Comparison of ENCODE assay signal across 7 mouse cellular contexts in genomic region chr15:79741173-79741858, GRCm38 (mm10). TPM values are rescaled to one million over a fixed set of nuclear protein-coding genes. Genes with fewer than 3 reads are reported as not detected.
A peak's percentile ranks its signal among the peaks of the same experiment; 100 is the strongest.
DNase-seq lines count a peak whose midpoint lies in the region; ATAC-seq and TF ChIP-seq lines count a peak whose summit lies in the region.

No protein-coding gene starts in this region.

- 23% methylated on average over 14 of the region's 14 CpGs for WGBS in embryonic facial prominence, embryonic 14.5 days
- WGBS in hindbrain, embryonic 10.5 days = 46% methylated on average over 14 of the region's 14 CpGs
- under 1% methylated on average over 14 of the region's 14 CpGs for WGBS in lung, adult 2 months
- 7% methylated on average over 14 of the region's 14 CpGs for WGBS in olfactory bulb, adult 2 months

- peak overlapping the region; percentile 24 for H3K27ac ChIP-seq in embryonic facial prominence, embryonic 14.5 days (replicated peaks; ENCODE audit: low read depth, low read length)
- peak overlapping the region; percentile 97 for H3K27ac ChIP-seq in hindbrain, embryonic 10.5 days
- peak overlapping the region; percentile 18 for H3K27ac ChIP-seq in olfactory bulb, adult 2 months (ENCODE audit: insufficient read depth, low read depth, low read length)

- peak overlapping the region; percentile 70 for H3K4me2 ChIP-seq in embryonic facial prominence, embryonic 14.5 days (ENCODE audit: low read depth, low read length)

- no peak for TF ChIP-seq POLR2A in lung, adult 2 months (IDR thresholded peaks at IDR 0.05; ENCODE audit: borderline replicate concordance, extremely low read depth, low read depth, low read length)
- no peak for TF ChIP-seq POLR2A in olfactory bulb, adult 2 months (IDR thresholded peaks at IDR 0.05; ENCODE audit: insufficient read depth, low read depth, low read length)

- peak; percentile 82 for DNase-seq in 3T3-L1 (ENCODE audit: low read depth, low spot score)
- peak; percentile 65 to 71 for DNase-seq in B cell, adult 2 months
- DNase-seq in embryonic facial prominence, embryonic 14.5 days (ENCODE audit: low spot score) = no peak
- DNase-seq in hindbrain, embryonic 10.5 days (ENCODE audit: low spot score) = no peak
- peak; percentile 41 for DNase-seq in lung, adult 2 months
- no peak for DNase-seq in layer of hippocampus, adult 9-11 months

- H3K4me1 ChIP-seq in embryonic facial prominence, embryonic 14.5 days (ENCODE audit: control insufficient read depth, insufficient read depth, low read length) = peaks cover 9% of the 10 kb centered on the region
- peaks cover 38% of the 10 kb centered on the region for H3K4me1 ChIP-seq in hindbrain, embryonic 10.5 days (replicated peaks)
- peaks cover 13% of the 10 kb centered on the region for H3K4me1 ChIP-seq in lung, adult 2 months (ENCODE audit: control insufficient read depth, insufficient read depth, low read length)
- peaks cover 28% of the 10 kb centered on the region for H3K4me1 ChIP-seq in olfactory bulb, adult 2 months (ENCODE audit: control insufficient read depth, insufficient read depth, low read length)

- peaks cover 27% of the 10 kb centered on the region for H3K36me3 ChIP-seq in embryonic facial prominence, embryonic 14.5 days (ENCODE audit: control insufficient read depth, insufficient read depth, low read length)
- H3K36me3 ChIP-seq in hindbrain, embryonic 10.5 days = peaks cover 35% of the 10 kb centered on the region

- no peak for ATAC-seq in embryonic facial prominence, embryonic 14.5 days (ENCODE audit: low read depth)

- no peak for TF ChIP-seq CTCF in lung, adult 2 months (IDR thresholded peaks at IDR 0.05; ENCODE audit: insufficient read depth, low read length)
- TF ChIP-seq CTCF in olfactory bulb, adult 2 months (IDR thresholded peaks at IDR 0.05; ENCODE audit: insufficient read depth, low read depth, low read length) = no peak

- H3K9ac ChIP-seq in embryonic facial prominence, embryonic 14.5 days (ENCODE audit: low read depth, low read length) = peak overlapping the region; percentile 91

- no peaks in the 10 kb centered on the region for H3K9me3 ChIP-seq in embryonic facial prominence, embryonic 14.5 days (ENCODE audit: control insufficient read depth, low read length)
- H3K9me3 ChIP-seq in hindbrain, embryonic 10.5 days = 0 out of 2 replicates have a peak, but pooled peaks cover 4% of the 10 kb centered on the region

- peak overlapping the region; percentile 97 for H3K4me3 ChIP-seq in embryonic facial prominence, embryonic 14.5 days (ENCODE audit: low read depth, low read length)
- H3K4me3 ChIP-seq in hindbrain, embryonic 10.5 days = peak overlapping the region; percentile 96
- peak overlapping the region; percentile 70 for H3K4me3 ChIP-seq in lung, adult 2 months (replicated peaks; ENCODE audit: extremely low read depth, low read depth, low read length)
- H3K4me3 ChIP-seq in olfactory bulb, adult 2 months (ENCODE audit: insufficient read depth, low read depth, low read length) = peak overlapping the region; percentile 75

- H3K27me3 ChIP-seq in embryonic facial prominence, embryonic 14.5 days (replicated peaks; ENCODE audit: control insufficient read depth, insufficient read depth, low read length) = no peaks in the 10 kb centered on the region
- H3K27me3 ChIP-seq in hindbrain, embryonic 10.5 days (ENCODE audit: insufficient read depth, poor library complexity, severe bottlenecking) = no peaks in the 10 kb centered on the region

RNA-seq across cellular contexts. Expression of gene Sun2, which starts 1.0 kb away (rescaled TPM):
- polyA plus RNA-seq in embryonic facial prominence, embryonic 14.5 days (2014; fragmentation: Nextera tagmentation; extraction: Ambion mirVana) = 5.9 and 6.4 TPM in 2 replicates
- 2.0 and 5.0 TPM in 2 replicates for polyA plus RNA-seq in hindbrain, embryonic 10.5 days (2016; fragmentation: Nextera tagmentation; extraction: Ambion mirVana)
- polyA plus RNA-seq in lung, adult 2 months (2012; rRNA removed) = 74.7 and 88.6 TPM in 2 replicates
- 247 TPM in 1 of 2 replicates, not detected in the other for polyA plus RNA-seq in olfactory bulb, adult 2 months (2012; ENCODE audit: insufficient read depth, insufficient read length, low replicate concordance, missing spikeins)

RNA-seq across cellular contexts. Expression of gene Dnal4, which starts 36.3 kb away (rescaled TPM):
- 50.0 and 59.5 TPM in 2 replicates for polyA plus RNA-seq in embryonic facial prominence, embryonic 14.5 days (2014; fragmentation: Nextera tagmentation; extraction: Ambion mirVana)
- 68.0 and 83.0 TPM in 2 replicates for polyA plus RNA-seq in hindbrain, embryonic 10.5 days (2016; fragmentation: Nextera tagmentation; extraction: Ambion mirVana)
- polyA plus RNA-seq in lung, adult 2 months (2012; rRNA removed) = 51.1 and 51.2 TPM in 2 replicates
- polyA plus RNA-seq in olfactory bulb, adult 2 months (2012; ENCODE audit: insufficient read depth, insufficient read length, low replicate concordance, missing spikeins) = not detected in 2 replicates

RNA-seq across cellular contexts. Expression of gene Gtpbp1, which starts 50.7 kb away (rescaled TPM):
- 27.2 and 28.4 TPM in 2 replicates for polyA plus RNA-seq in embryonic facial prominence, embryonic 14.5 days (2014; fragmentation: Nextera tagmentation; extraction: Ambion mirVana)
- polyA plus RNA-seq in hindbrain, embryonic 10.5 days (2016; fragmentation: Nextera tagmentation; extraction: Ambion mirVana) = 44.7 and 44.8 TPM in 2 replicates
- 33.4 and 37.3 TPM in 2 replicates for polyA plus RNA-seq in lung, adult 2 months (2012; rRNA removed)
- not detected in 2 replicates for polyA plus RNA-seq in olfactory bulb, adult 2 months (2012; ENCODE audit: insufficient read depth, insufficient read length, low replicate concordance, missing spikeins)

RNA-seq across cellular contexts. Expression of gene Josd1, which starts 53.6 kb away (rescaled TPM):
- 19.0 and 19.9 TPM in 2 replicates for polyA plus RNA-seq in embryonic facial prominence, embryonic 14.5 days (2014; fragmentation: Nextera tagmentation; extraction: Ambion mirVana)
- 18.6 and 20.7 TPM in 2 replicates for polyA plus RNA-seq in hindbrain, embryonic 10.5 days (2016; fragmentation: Nextera tagmentation; extraction: Ambion mirVana)
- 16.3 and 22.2 TPM in 2 replicates for polyA plus RNA-seq in lung, adult 2 months (2012; rRNA removed)
- polyA plus RNA-seq in olfactory bulb, adult 2 months (2012; ENCODE audit: insufficient read depth, insufficient read length, low replicate concordance, missing spikeins) = not detected in 2 replicates

Comparison
In these comparisons a context has a peak if more than half of its experiments do, and no peak if none do; other contexts are left out.
1. DNase-seq: peak in 3T3-L1 (single experiment), B cell, adult 2 months (2 of 2) and lung, adult 2 months (single experiment); none in embryonic facial prominence, embryonic 14.5 days (single experiment), hindbrain, embryonic 10.5 days (single experiment) and layer of hippocampus, adult 9-11 months (single experiment).
2. H3K27ac ChIP-seq: peak in every context shown above with its lines; median percentile 97 in hindbrain, embryonic 10.5 days; 24 in embryonic facial prominence, embryonic 14.5 days; 18 in olfactory bulb, adult 2 months.
3. RNA of gene Dnal4, which starts 36.3 kb away (polyA plus RNA-seq): 68.0 to 83.0 TPM in hindbrain, embryonic 10.5 days, 51.1 to 51.2 TPM in lung, adult 2 months and 50.0 to 59.5 TPM in embryonic facial prominence, embryonic 14.5 days; not detected in olfactory bulb, adult 2 months; every median in the first group is over 10 times any median in the second.
4. Peak in every context shown above with its lines, with median percentiles within 50 percentile points of each other: H3K4me3 ChIP-seq.